23 mouse cellular contexts compared by ENCODE assay signal in the genomic region with DNA sequence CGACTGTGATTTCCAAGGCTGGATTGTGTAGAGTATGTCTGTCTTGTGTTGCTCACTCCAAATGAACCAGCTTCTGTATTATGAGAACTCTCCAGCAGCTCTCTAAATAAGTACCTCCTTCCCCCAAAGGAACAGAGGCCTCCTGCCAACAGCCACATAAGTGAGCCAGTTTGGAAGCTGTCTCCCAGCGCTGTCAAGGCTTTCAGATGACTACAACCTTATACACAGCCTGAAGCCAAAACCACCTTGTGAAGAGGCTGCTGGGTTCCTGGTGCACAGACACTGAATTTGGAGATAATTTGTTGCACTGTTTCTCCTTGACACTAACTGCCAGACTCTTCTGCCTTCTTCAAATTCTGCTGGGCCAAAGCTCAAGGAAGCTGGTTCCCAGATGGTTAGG.
DNase-seq lines count a peak whose midpoint lies in the region; ATAC-seq lines count a peak whose summit lies in the region.
"Had no signal": no experiment of that assay in that cellular context is flagged by ENCODE, and none has a peak within 500 bp of the region (broad histone marks: within the 10 kb centered on the region; RNA-seq: fewer than 3 reads in every experiment).

No protein-coding gene starts in this region.

- H3K4me2 ChIP-seq in forebrain, embryonic 15.5 days (replicated peaks) = no peak overlapping the region
- no peak overlapping the region for H3K4me2 ChIP-seq in forebrain, embryonic 12.5 days
- H3K4me2 ChIP-seq: embryonic facial prominence, embryonic 13.5 days; limb, embryonic 13.5 days; liver, embryonic 13.5 days; lung, embryonic 14.5 days; neural tube, embryonic 15.5 days had no signal

- no peak overlapping the region for H3K9ac ChIP-seq in forebrain, embryonic 15.5 days (replicated peaks)
- H3K9ac ChIP-seq in forebrain, embryonic 12.5 days = no peak overlapping the region
- H3K9ac ChIP-seq: embryonic facial prominence, embryonic 13.5 days; limb, embryonic 13.5 days; liver, embryonic 13.5 days; lung, embryonic 14.5 days; neural tube, embryonic 15.5 days had no signal

- no peaks in the 10 kb centered on the region for H3K27me3 ChIP-seq in forebrain, embryonic 15.5 days
- H3K27me3 ChIP-seq in forebrain, embryonic 12.5 days = no peaks in the 10 kb centered on the region
- H3K27me3 ChIP-seq: CH12.LX; embryonic facial prominence, embryonic 13.5 days; limb, embryonic 13.5 days; liver, embryonic 13.5 days; neural tube, embryonic 15.5 days had no signal

- WGBS in forebrain, embryonic 15.5 days = 77% methylated on average over 2 of the region's 2 CpGs
- 88% methylated on average over 2 of the region's 2 CpGs for WGBS in forebrain, embryonic 12.5 days

- intact Hi-C loops in heart, postnatal 25 days (cut with DNase I) = no loop called here
- intact Hi-C loops in left cerebral cortex, postnatal 14 days (cut with DNase I) = no loop called here
- intact Hi-C loops in left cerebral cortex, postnatal 4 days (cut with DNase I) = no loop called here

- DNase-seq in heart, adult 18-20 months = peak; percentile 5 to 17
- DNase-seq in heart, postnatal 25 days (ENCODE audit: low spot score) = no peak
- peak; percentile 10 to 32 for DNase-seq in left cerebral cortex, postnatal 14 days (ENCODE audit: low spot score in 2 of 2)
- no peak for DNase-seq in left cerebral cortex, postnatal 4 days
- DNase-seq in right cerebral cortex, postnatal 25 days = peak; percentile 22
- no peak for DNase-seq in testis, postnatal 10 days (ENCODE audit: low spot score)
- DNase-seq: adrenal gland, postnatal 36 days; cerebellum, adult 9-11 months; gastrocnemius, postnatal 14 days; liver, embryonic 13.5 days; lung, embryonic 14.5 days; lung, postnatal 36 days; thymus, postnatal 36 days had no signal

- H3K9me3 ChIP-seq in forebrain, embryonic 15.5 days = no peaks in the 10 kb centered on the region
- H3K9me3 ChIP-seq in forebrain, embryonic 12.5 days = no peaks in the 10 kb centered on the region
- H3K9me3 ChIP-seq: embryonic facial prominence, embryonic 13.5 days; hindbrain, embryonic 10.5 days; limb, embryonic 13.5 days; liver, embryonic 13.5 days; neural tube, embryonic 15.5 days had no signal

- peak overlapping the region; percentile 21; the same call in 1 of the 2 replicates for H3K27ac ChIP-seq in forebrain, embryonic 15.5 days (replicated peaks)
- no peak overlapping the region for H3K27ac ChIP-seq in forebrain, embryonic 12.5 days
- H3K27ac ChIP-seq: embryonic facial prominence, embryonic 13.5 days; hindbrain, embryonic 10.5 days; hindbrain, postnatal 0 days; limb, embryonic 13.5 days; liver, embryonic 13.5 days; neural tube, embryonic 15.5 days had no signal

- no peaks in the 10 kb centered on the region for H3K4me1 ChIP-seq in forebrain, embryonic 15.5 days
- H3K4me1 ChIP-seq in forebrain, embryonic 12.5 days = peaks cover 6% of the 10 kb centered on the region; the same call in 1 of the 2 replicates
- H3K4me1 ChIP-seq: embryonic facial prominence, embryonic 13.5 days; limb, embryonic 13.5 days; liver, embryonic 13.5 days; neural tube, embryonic 15.5 days had no signal

- H3K36me3 ChIP-seq in forebrain, embryonic 15.5 days = no peaks in the 10 kb centered on the region
- H3K36me3 ChIP-seq in forebrain, embryonic 12.5 days (replicated peaks) = no peaks in the 10 kb centered on the region
- H3K36me3 ChIP-seq: embryonic facial prominence, embryonic 13.5 days; hindbrain, embryonic 10.5 days; limb, embryonic 13.5 days; liver, embryonic 13.5 days; neural tube, embryonic 15.5 days had no signal

- no peak for ATAC-seq in forebrain, embryonic 15.5 days (replicated peaks)
- ATAC-seq in forebrain, embryonic 12.5 days (ENCODE audit: low FRiP score) = no peak
- ATAC-seq: hindbrain, postnatal 0 days; intestine, postnatal 0 days; midbrain, embryonic 16.5 days had no signal

- no peak overlapping the region for H3K4me3 ChIP-seq in forebrain, embryonic 15.5 days
- no peak overlapping the region for H3K4me3 ChIP-seq in forebrain, embryonic 12.5 days (replicated peaks)
- H3K4me3 ChIP-seq: embryonic facial prominence, embryonic 13.5 days; hindbrain, embryonic 10.5 days; limb, embryonic 13.5 days; liver, embryonic 13.5 days; neural tube, embryonic 15.5 days had no signal

Comparison
In these comparisons a context has a peak if more than half of its experiments do, and no peak if none do; other contexts are left out.
1. DNase-seq: peak in heart, adult 18-20 months (2 of 2), left cerebral cortex, postnatal 14 days (2 of 2) and right cerebral cortex, postnatal 25 days (single experiment); none in heart, postnatal 25 days (single experiment), left cerebral cortex, postnatal 4 days (single experiment) and testis, postnatal 10 days (single experiment).